Mouse (Mus musculus) mammary gland, adult 2 months (tissue): ENCODE data around the gene Mphosph9. TPM values are rescaled to one million over a fixed set of nuclear protein-coding genes. Genes with fewer than 3 reads are reported as not detected.

Source experiments
- polyA plus RNA-seq: library from polyadenylated mRNA; depleted of rRNA; stranded (reverse); fragments of >200 nt; gene quantifications from 2 replicates; pipeline ENCODE4 v1.2.3, GENCODE M21; 2012; ENCODE audit warnings: low replicate concordance; rRNA removed

Mphosph9 gene
- 2.8 and 3.6 TPM in 2 replicates for polyA plus RNA-seq

GRCm38 (mm10) chr5:124327510-124328364, at the start of gene Mphosph9, which contains the start of gene 2810006K23Rik:
Gene Mphosph9 (minus strand): TSS chr5:124327972.
Gene 2810006K23Rik (plus strand): TSS chr5:124328089.

GRCm38 (mm10) chr5:124362982-124363381, 35.2 kb upstream of the Mphosph9 start, which contains the start of gene Cdk2ap1:
Gene Cdk2ap1 (minus strand): TSS chr5:124363082.

DNA sequence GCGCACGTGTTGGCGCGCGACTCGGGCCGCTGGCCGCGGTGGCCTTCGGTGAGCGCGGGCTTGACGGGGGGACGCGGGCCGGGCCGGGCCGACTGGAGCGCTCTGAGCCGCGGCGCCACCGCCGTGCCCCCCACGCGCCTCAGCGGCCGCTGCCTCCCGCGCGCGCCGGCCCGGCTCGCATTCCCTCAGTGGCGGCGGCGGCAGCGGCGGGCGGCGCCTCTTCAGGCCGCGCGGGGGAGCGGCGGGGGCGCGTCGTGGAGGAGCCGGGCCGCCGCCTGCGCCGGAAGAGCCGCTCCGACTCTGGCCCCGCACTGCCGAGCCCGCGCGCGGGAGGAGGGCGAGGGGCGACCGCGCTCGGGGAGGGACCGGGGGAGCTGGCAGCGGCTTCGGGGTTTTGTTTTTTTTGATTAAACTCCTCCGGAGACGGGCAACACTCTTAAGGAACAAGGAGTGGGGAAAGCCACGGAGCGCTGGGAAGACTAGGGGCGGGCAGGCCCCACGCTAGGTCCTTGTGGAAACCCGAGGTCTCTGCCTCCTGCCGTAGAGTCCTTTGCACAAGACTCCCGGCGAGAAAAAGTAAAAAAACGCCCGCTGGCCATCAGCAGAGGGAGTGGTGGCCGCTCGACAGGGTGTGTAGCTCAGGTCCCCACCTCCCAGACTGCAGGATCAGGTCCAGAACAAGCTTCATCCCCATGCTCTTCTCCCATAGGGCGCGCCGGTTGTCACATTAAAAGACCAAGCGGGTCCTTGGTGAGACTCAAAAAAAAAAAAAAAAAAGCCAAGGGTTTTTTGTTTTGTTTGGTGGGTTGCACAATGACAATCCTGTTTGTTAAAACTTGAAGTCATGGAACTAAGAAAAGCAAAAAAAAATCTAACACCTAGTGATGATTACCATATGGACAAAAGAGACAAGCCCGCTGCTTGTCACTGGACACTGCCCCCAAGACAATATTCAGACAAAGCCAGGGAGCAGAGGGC, 77.9 kb downstream of the Mphosph9 start, which contains the start of gene Pitpnm2:
Pitpnm2 (minus strand) TSS at position 147 of the 978 bp plus-strand sequence.

Other genes with a start within 250 kb of the Mphosph9 start
- gene Abcb9, start 232.2 kb downstream of the Mphosph9 start, polyA plus RNA-seq: 12.6 and 19.9 TPM in 2 replicates
- gene Ogfod2, start 215.7 kb downstream of the Mphosph9 start, polyA plus RNA-seq: 51.2 and 96.8 TPM in 2 replicates
- 18.5 and 36.2 TPM in 2 replicates for gene Arl6ip4, start 211.9 kb downstream of the Mphosph9 start, polyA plus RNA-seq
- gene Pitpnm2, start 78.2 kb downstream of the Mphosph9 start, polyA plus RNA-seq: 39.4 and 128 TPM in 2 replicates
- gene 2810006K23Rik, start 117 bp upstream of the Mphosph9 start, polyA plus RNA-seq: 5.4 and 8.5 TPM in 2 replicates
- gene Cdk2ap1, start 35.1 kb upstream of the Mphosph9 start, polyA plus RNA-seq: 125 and 162 TPM in 2 replicates
- gene Sbno1, start 98.0 kb upstream of the Mphosph9 start, polyA plus RNA-seq: 12.5 and 20.0 TPM in 2 replicates
- gene Kmt5a, start 112.0 kb upstream of the Mphosph9 start, polyA plus RNA-seq: 54.7 and 64.3 TPM in 2 replicates
- gene Rilpl2, start 150.4 kb upstream of the Mphosph9 start, polyA plus RNA-seq: 21.9 and 44.9 TPM in 2 replicates
- 2.0 and 2.4 TPM in 2 replicates for gene Snrnp35, start 155.2 kb upstream of the Mphosph9 start, polyA plus RNA-seq
- 9.8 and 16.8 TPM in 2 replicates for gene Rilpl1, start 203.4 kb upstream of the Mphosph9 start, polyA plus RNA-seq
- 117 and 209 TPM in 2 replicates for gene Tmed2, start 212.7 kb upstream of the Mphosph9 start, polyA plus RNA-seq
- 13.5 and 15.8 TPM in 2 replicates for gene Ddx55, start 224.9 kb upstream of the Mphosph9 start, polyA plus RNA-seq